Mouse (Mus musculus): ENCODE measurements around the gene Dbndd2. TPM values are rescaled to one million over a fixed set of nuclear protein-coding genes. Genes with fewer than 3 reads are reported as not detected.
A peak's percentile ranks its signal among the peaks of the same experiment; 100 is the strongest.

Gene Dbndd2
- polyA plus RNA-seq, 1 experiment from 2014 or later, result 4.2 TPM

GRCm38 (mm10) chr2:164473624-164474023 lies 12.3 kb upstream of the Dbndd2 start, which contains the start of gene Trp53tg5:
TSS of gene Trp53tg5 (minus strand) at chr2:164473724.
- DNase-seq (ENCODE audit: low spot score) (no peak), ATAC-seq (replicated peaks; ENCODE audit: insufficient number of reproducible peaks, low FRiP score, low TSS enrichment, low read depth) (no peak)
- Histone ChIP-seq H3K9me3 (replicated peaks; ENCODE audit: control insufficient read depth, low read length) (no peaks in the 10 kb centered on the region), H3K4me1 (ENCODE audit: control insufficient read depth, insufficient read depth, low read length) (no peaks in the 10 kb centered on the region), H3K36me3 (replicated peaks; ENCODE audit: control insufficient read depth, insufficient read depth, low read depth, low read length) (no peaks in the 10 kb centered on the region), H3K9ac (replicated peaks; ENCODE audit: low read length) (no peak within 1 kb of the TSS), H3K27ac (replicated peaks; ENCODE audit: low read depth, low read length) (no peak within 1 kb of the TSS), H3K4me3 (ENCODE audit: low read depth, low read length) (no peak within 1 kb of the TSS), H3K27me3 (ENCODE audit: control insufficient read depth, insufficient read depth, low read length) (no peaks in the 10 kb centered on the region), H3K4me2 (ENCODE audit: low read depth, low read length) (no peak within 1 kb of the TSS; the same call in 1 of the 2 replicates)
- 81% methylated on average over 6 of the region's 6 CpGs for WGBS

GRCm38 (mm10) chr2:164486258-164487114 lies 580 bp downstream of the Dbndd2 start:
- Histone ChIP-seq H3K4me1 (ENCODE audit: control insufficient read depth, insufficient read depth, low read length) (peaks cover 3% of the 10 kb centered on the region; the same call in 1 of the 2 replicates), H3K36me3 (replicated peaks; ENCODE audit: control insufficient read depth, insufficient read depth, low read depth, low read length) (no peaks in the 10 kb centered on the region), H3K9me3 (replicated peaks; ENCODE audit: control insufficient read depth, low read length) (no peaks in the 10 kb centered on the region), H3K9ac (replicated peaks; ENCODE audit: low read length) (peak overlapping the region; percentile 64), H3K27me3 (ENCODE audit: control insufficient read depth, insufficient read depth, low read length) (peaks cover 20% of the 10 kb centered on the region), H3K4me3 (ENCODE audit: low read depth, low read length) (peak overlapping the region; percentile 71), H3K4me2 (ENCODE audit: low read depth, low read length) (peak overlapping the region; percentile 100), H3K27ac (replicated peaks; ENCODE audit: low read depth, low read length) (no peak overlapping the region)
- DNase-seq (ENCODE audit: low spot score) (peak; percentile 32), ATAC-seq (replicated peaks; ENCODE audit: insufficient number of reproducible peaks, low FRiP score, low TSS enrichment, low read depth) (peak; percentile 50)
- under 1% methylated on average over 72 of the region's 90 CpGs for WGBS

- 9% methylated on average over 11 of the region's 11 CpGs for WGBS
- peaks cover 20% of the 10 kb centered on the region for H3K27me3 ChIP-seq (ENCODE audit: control insufficient read depth, insufficient read depth, low read length)
- H3K9ac ChIP-seq (replicated peaks; ENCODE audit: low read length), result peak overlapping the region; percentile 64
- no peak overlapping the region for H3K27ac ChIP-seq (replicated peaks; ENCODE audit: low read depth, low read length)
- no peaks in the 10 kb centered on the region for H3K36me3 ChIP-seq (replicated peaks; ENCODE audit: control insufficient read depth, insufficient read depth, low read depth, low read length)
- no peak for DNase-seq (ENCODE audit: low spot score)
- H3K9me3 ChIP-seq (replicated peaks; ENCODE audit: control insufficient read depth, low read length), result no peaks in the 10 kb centered on the region
- peak; percentile 57; the same call in 1 of the 2 replicates for ATAC-seq (replicated peaks; ENCODE audit: insufficient number of reproducible peaks, low FRiP score, low TSS enrichment, low read depth)
- peak overlapping the region; percentile 71 for H3K4me3 ChIP-seq (ENCODE audit: low read depth, low read length)
- H3K4me1 ChIP-seq (ENCODE audit: control insufficient read depth, insufficient read depth, low read length), result peaks cover 3% of the 10 kb centered on the region; the same call in 1 of the 2 replicates
- peak overlapping the region; percentile 100 for H3K4me2 ChIP-seq (ENCODE audit: low read depth, low read length)
These were observed 1.2 kb downstream of the Dbndd2 start for GRCm38 (mm10) chr2:164487115-164487527.

- Histone ChIP-seq H3K9me3 (replicated peaks; ENCODE audit: control insufficient read depth, low read length) (no peaks in the 10 kb centered on the region), H3K4me2 (ENCODE audit: low read depth, low read length) (no peak overlapping the region), H3K4me1 (ENCODE audit: control insufficient read depth, insufficient read depth, low read length) (peaks cover 3% of the 10 kb centered on the region; the same call in 1 of the 2 replicates), H3K27ac (replicated peaks; ENCODE audit: low read depth, low read length) (no peak overlapping the region), H3K27me3 (ENCODE audit: control insufficient read depth, insufficient read depth, low read length) (peaks cover 20% of the 10 kb centered on the region), H3K36me3 (replicated peaks; ENCODE audit: control insufficient read depth, insufficient read depth, low read depth, low read length) (no peaks in the 10 kb centered on the region), H3K9ac (replicated peaks; ENCODE audit: low read length) (no peak overlapping the region), H3K4me3 (ENCODE audit: low read depth, low read length) (no peak overlapping the region)
- WGBS, result 63% methylated on average over 9 of the region's 9 CpGs
- no peak for DNase-seq (ENCODE audit: low spot score)
- no peak for ATAC-seq (replicated peaks; ENCODE audit: insufficient number of reproducible peaks, low FRiP score, low TSS enrichment, low read depth)
These were observed 1.9 kb downstream of the Dbndd2 start for GRCm38 (mm10) chr2:164487812-164488211.

- no peaks in the 10 kb centered on the region for H3K27me3 ChIP-seq (ENCODE audit: control insufficient read depth, insufficient read depth, low read length)
- H3K4me2 ChIP-seq (ENCODE audit: low read depth, low read length), result no peak overlapping the region
- DNase-seq (ENCODE audit: low spot score) (no peak), ATAC-seq (replicated peaks; ENCODE audit: insufficient number of reproducible peaks, low FRiP score, low TSS enrichment, low read depth) (no peak)
- no peaks in the 10 kb centered on the region for H3K9me3 ChIP-seq (replicated peaks; ENCODE audit: control insufficient read depth, low read length)
- H3K4me1 ChIP-seq (ENCODE audit: control insufficient read depth, insufficient read depth, low read length), result no peaks in the 10 kb centered on the region
- WGBS, result 44% methylated on average over 2 of the region's 2 CpGs
- no peaks in the 10 kb centered on the region for H3K36me3 ChIP-seq (replicated peaks; ENCODE audit: control insufficient read depth, insufficient read depth, low read depth, low read length)
- H3K27ac ChIP-seq (replicated peaks; ENCODE audit: low read depth, low read length), result no peak overlapping the region
- H3K4me3 ChIP-seq (ENCODE audit: low read depth, low read length), result no peak overlapping the region
- no peak overlapping the region for H3K9ac ChIP-seq (replicated peaks; ENCODE audit: low read length)
These were observed 8.2 kb downstream of the Dbndd2 start for GRCm38 (mm10) chr2:164494126-164494525.

- Histone ChIP-seq H3K9ac (replicated peaks; ENCODE audit: low read length) (no peak overlapping the region), H3K27me3 (ENCODE audit: control insufficient read depth, insufficient read depth, low read length) (no peaks in the 10 kb centered on the region), H3K36me3 (replicated peaks; ENCODE audit: control insufficient read depth, insufficient read depth, low read depth, low read length) (no peaks in the 10 kb centered on the region), H3K4me2 (ENCODE audit: low read depth, low read length) (no peak overlapping the region), H3K9me3 (replicated peaks; ENCODE audit: control insufficient read depth, low read length) (no peaks in the 10 kb centered on the region), H3K4me3 (ENCODE audit: low read depth, low read length) (no peak overlapping the region), H3K4me1 (ENCODE audit: control insufficient read depth, insufficient read depth, low read length) (no peaks in the 10 kb centered on the region), H3K27ac (replicated peaks; ENCODE audit: low read depth, low read length) (no peak overlapping the region)
- no peak for ATAC-seq (replicated peaks; ENCODE audit: insufficient number of reproducible peaks, low FRiP score, low TSS enrichment, low read depth)
- DNase-seq (ENCODE audit: low spot score), result no peak
- WGBS, result 52% methylated on average over 1 of the region's 1 CpGs
These were observed 10.4 kb downstream of the Dbndd2 start for GRCm38 (mm10) chr2:164496331-164496730.

- peak within 1 kb of the TSS; percentile 75 for H3K4me3 ChIP-seq (ENCODE audit: low read depth, low read length)
- no peaks in the 10 kb centered on the region for H3K36me3 ChIP-seq (replicated peaks; ENCODE audit: control insufficient read depth, insufficient read depth, low read depth, low read length)
- no peaks in the 10 kb centered on the region for H3K9me3 ChIP-seq (replicated peaks; ENCODE audit: control insufficient read depth, low read length)
- H3K27ac ChIP-seq (replicated peaks; ENCODE audit: low read depth, low read length), result no peak within 1 kb of the TSS
- no peaks in the 10 kb centered on the region for H3K27me3 ChIP-seq (ENCODE audit: control insufficient read depth, insufficient read depth, low read length)
- H3K4me2 ChIP-seq (ENCODE audit: low read depth, low read length), result peak within 1 kb of the TSS; percentile 90
- DNase-seq (ENCODE audit: low spot score), result peak; percentile 93
- peak within 1 kb of the TSS; percentile 82 for H3K9ac ChIP-seq (replicated peaks; ENCODE audit: low read length)
- 4% methylated on average over 43 of the region's 43 CpGs for WGBS
- H3K4me1 ChIP-seq (ENCODE audit: control insufficient read depth, insufficient read depth, low read length), result no peaks in the 10 kb centered on the region
- ATAC-seq (replicated peaks; ENCODE audit: insufficient number of reproducible peaks, low FRiP score, low TSS enrichment, low read depth), result peak; percentile 87
These were observed 11.2 kb downstream of the Dbndd2 start, which contains the start of gene Pigt for GRCm38 (mm10) chr2:164496847-164497690. TSS of gene Pigt (plus strand) at chr2:164497520.

Measured in embryonic facial prominence, embryonic 11.5 days (tissue).